Mouse (Mus musculus): ENCODE results near the gene Wdr74. TPM values are rescaled to one million over a fixed set of nuclear protein-coding genes. Genes with fewer than 3 reads are reported as not detected.
A peak's percentile ranks its signal among the peaks of the same experiment; 100 is the strongest.

The Wdr74 gene
- total RNA-seq (2015; ENCODE audit: low replicate concordance) (7.9 and 61.9 TPM in 2 replicates), total RNA-seq (2017; ENCODE audit: low replicate concordance) (15.3 and 18.3 TPM in 2 replicates)

- peak; percentile 94 for ATAC-seq (replicated peaks; ENCODE audit: low FRiP score, poor library complexity, severe bottlenecking)
Measured at GRCm38 (mm10) chr19:8735389-8736159, at the start of gene Wdr74. Gene Wdr74, plus strand, starts transcription at chr19:8735827.

- no peak for ATAC-seq (replicated peaks; ENCODE audit: low FRiP score, poor library complexity, severe bottlenecking)
Measured at GRCm38 (mm10) chr19:8691871-8692539, 43.6 kb upstream of the Wdr74 start.

GRCm38 (mm10) chr19:8692740-8693139 is 42.9 kb upstream of the Wdr74 start:
- no peak for ATAC-seq (replicated peaks; ENCODE audit: low FRiP score, poor library complexity, severe bottlenecking)

- ATAC-seq (replicated peaks; ENCODE audit: low FRiP score, poor library complexity, severe bottlenecking), result peak; percentile 84
Measured at GRCm38 (mm10) chr19:8695330-8695729, 40.3 kb upstream of the Wdr74 start.

GRCm38 (mm10) chr19:8699652-8700051 is 36.0 kb upstream of the Wdr74 start:
- ATAC-seq (replicated peaks; ENCODE audit: low FRiP score, poor library complexity, severe bottlenecking), result no peak

- no peak for ATAC-seq (replicated peaks; ENCODE audit: low FRiP score, poor library complexity, severe bottlenecking)
Measured at GRCm38 (mm10) chr19:8702458-8702857, 33.2 kb upstream of the Wdr74 start.

GRCm38 (mm10) chr19:8703571-8703970 is 32.1 kb upstream of the Wdr74 start:
- no peak for ATAC-seq (replicated peaks; ENCODE audit: low FRiP score, poor library complexity, severe bottlenecking)

- ATAC-seq (replicated peaks; ENCODE audit: low FRiP score, poor library complexity, severe bottlenecking), result no peak
Measured at GRCm38 (mm10) chr19:8705026-8705708, 30.5 kb upstream of the Wdr74 start.

- no peak for ATAC-seq (replicated peaks; ENCODE audit: low FRiP score, poor library complexity, severe bottlenecking)
Measured at GRCm38 (mm10) chr19:8706132-8706667, 29.4 kb upstream of the Wdr74 start.

- ATAC-seq (replicated peaks; ENCODE audit: low FRiP score, poor library complexity, severe bottlenecking), result peak; percentile 41; the same call in 1 of the 2 replicates
Measured at GRCm38 (mm10) chr19:8706930-8707329, 28.7 kb upstream of the Wdr74 start.

GRCm38 (mm10) chr19:8708954-8709353 is 26.7 kb upstream of the Wdr74 start:
- no peak for ATAC-seq (replicated peaks; ENCODE audit: low FRiP score, poor library complexity, severe bottlenecking)

- no peak for ATAC-seq (replicated peaks; ENCODE audit: low FRiP score, poor library complexity, severe bottlenecking)
Measured at GRCm38 (mm10) chr19:8710057-8710456, 25.6 kb upstream of the Wdr74 start.

GRCm38 (mm10) chr19:8711506-8711905 is 24.1 kb upstream of the Wdr74 start:
- no peak for ATAC-seq (replicated peaks; ENCODE audit: low FRiP score, poor library complexity, severe bottlenecking)

- no peak for ATAC-seq (replicated peaks; ENCODE audit: low FRiP score, poor library complexity, severe bottlenecking)
Measured at GRCm38 (mm10) chr19:8711949-8712869, 23.4 kb upstream of the Wdr74 start.

- ATAC-seq (replicated peaks; ENCODE audit: low FRiP score, poor library complexity, severe bottlenecking), result peak; percentile 26; the same call in 1 of the 2 replicates
Measured at GRCm38 (mm10) chr19:8712870-8713305, 22.7 kb upstream of the Wdr74 start.

- peak; percentile 74 for ATAC-seq (replicated peaks; ENCODE audit: low FRiP score, poor library complexity, severe bottlenecking)
Measured at GRCm38 (mm10) chr19:8713306-8713996, 22.2 kb upstream of the Wdr74 start.

GRCm38 (mm10) chr19:8713997-8714652 is 21.5 kb upstream of the Wdr74 start:
- ATAC-seq (replicated peaks; ENCODE audit: low FRiP score, poor library complexity, severe bottlenecking), result peak; percentile 16
